Mouse (Mus musculus): ENCODE results near the gene Filip1l.

Filip1l gene

GRCm38 (mm10) chr16:57398387-57399214 lies 45.7 kb downstream of the Filip1l start:
- peak; percentile 45 to 82 for DNase-seq (ENCODE audit: low spot score in 2 of 2)

GRCm38 (mm10) chr16:57399566-57399965 lies 46.7 kb downstream of the Filip1l start:
- no peak for DNase-seq (ENCODE audit: low spot score in 2 of 2)

- no peak for DNase-seq (ENCODE audit: low spot score in 2 of 2)
These were observed 48.8 kb downstream of the Filip1l start for GRCm38 (mm10) chr16:57401702-57402101.

DNA sequence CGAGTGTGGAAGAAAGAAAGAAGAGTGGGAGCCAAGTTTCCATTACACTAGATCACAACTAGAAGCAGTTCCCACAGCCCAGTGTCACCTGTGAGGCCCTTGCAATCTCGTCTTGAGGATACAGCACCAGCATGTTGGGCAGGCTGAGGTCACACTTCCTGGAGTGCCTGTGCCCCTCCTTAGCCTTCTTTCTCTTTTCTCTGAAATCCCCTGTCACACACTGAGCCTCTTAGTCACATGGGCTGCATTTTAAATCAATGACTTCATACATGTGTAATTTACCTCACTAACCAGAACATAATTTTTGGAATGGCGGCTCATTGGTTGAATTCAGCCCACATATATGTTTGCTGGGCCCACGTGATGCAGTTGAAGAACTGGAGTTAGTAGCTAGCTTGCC lies 50.0 kb downstream of the Filip1l start:
- no peak for DNase-seq (ENCODE audit: low spot score in 2 of 2)

GRCm38 (mm10) chr16:57403825-57404224 lies 50.9 kb downstream of the Filip1l start:
- DNase-seq (ENCODE audit: low spot score in 2 of 2): no peak

DNA sequence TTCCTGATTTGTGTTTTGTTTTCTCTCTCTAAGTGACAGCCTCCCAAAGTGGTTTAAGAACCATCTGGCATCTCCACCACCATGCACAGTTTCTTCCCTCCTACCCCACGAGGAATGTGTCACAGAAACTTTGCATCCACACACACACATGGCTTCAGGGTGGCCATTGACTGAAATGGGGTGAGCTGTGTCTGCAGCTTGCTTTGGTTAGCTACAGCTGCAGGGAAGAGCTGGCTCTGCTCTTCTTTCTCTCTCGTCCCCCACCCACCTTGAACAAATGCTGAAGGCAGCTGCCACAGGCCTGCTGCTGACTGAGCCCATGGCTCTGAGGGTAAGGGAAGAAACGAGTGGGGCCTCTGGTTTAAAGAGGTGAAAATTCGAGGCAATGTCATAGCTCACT lies 59.9 kb downstream of the Filip1l start:
- peak in 1 of 2 experiments; percentile 0 for DNase-seq (ENCODE audit: low spot score in 2 of 2)

DNA sequence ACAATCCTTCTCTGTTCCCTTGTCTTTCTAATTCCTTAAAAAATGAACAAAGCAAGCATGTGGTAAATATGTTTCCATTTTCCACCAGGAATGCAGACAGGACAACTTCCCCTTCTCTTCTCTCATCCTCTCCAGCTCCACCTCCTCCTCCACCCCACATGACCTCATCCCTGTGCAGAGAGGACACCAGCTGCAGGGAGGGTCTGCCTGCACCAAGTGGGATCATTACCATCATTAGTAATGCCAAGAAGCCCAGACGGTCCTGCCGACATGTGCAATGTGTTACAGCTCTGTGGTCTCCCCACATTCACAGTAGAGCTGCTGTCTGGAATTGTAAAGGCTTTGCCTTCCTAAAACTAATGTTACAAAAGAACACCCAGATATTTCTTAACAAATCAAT lies 63.2 kb downstream of the Filip1l start:
- no peak for DNase-seq (ENCODE audit: low spot score in 2 of 2)

DNA sequence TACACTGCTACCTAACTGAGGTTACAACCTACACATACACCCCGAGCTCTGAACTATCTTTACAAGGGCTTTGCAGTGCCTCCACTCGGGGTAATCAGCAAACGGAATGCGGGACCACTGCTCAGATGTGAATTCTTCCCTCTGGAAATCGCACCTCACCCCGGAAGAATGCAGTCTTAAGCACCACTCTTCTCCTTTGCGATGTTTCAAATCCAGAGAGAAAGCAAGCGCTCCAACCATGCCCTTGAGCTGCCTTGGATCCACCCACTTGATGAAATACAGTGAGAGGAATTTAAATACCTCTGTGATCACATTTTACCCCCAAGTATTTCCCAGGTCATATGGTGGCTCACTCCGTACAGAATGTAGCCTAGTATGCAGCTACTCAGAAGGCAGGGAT lies 64.1 kb downstream of the Filip1l start:
- no peak for DNase-seq (ENCODE audit: low spot score in 2 of 2)

DNA sequence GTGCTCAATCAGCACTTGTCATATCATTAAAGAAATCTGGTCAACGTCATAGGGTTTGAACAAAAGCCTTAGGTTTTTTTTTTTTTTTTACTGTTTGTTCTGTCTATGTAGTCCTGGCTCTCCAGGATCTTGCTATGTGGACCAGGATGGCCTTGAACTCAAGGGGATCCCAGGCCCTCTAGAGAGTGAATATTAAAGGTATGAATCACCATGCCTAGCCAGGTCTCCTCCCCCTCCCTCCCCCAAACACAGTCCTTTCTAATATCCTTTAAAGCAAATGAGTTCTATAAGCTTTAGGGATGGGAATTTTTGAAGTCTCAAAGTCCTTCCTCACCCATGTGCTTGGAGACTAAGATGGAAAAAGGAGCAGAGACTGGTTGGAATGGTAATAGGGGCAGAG lies 65.1 kb downstream of the Filip1l start:
- DNase-seq (ENCODE audit: low spot score in 2 of 2): no peak

- no peak for DNase-seq (ENCODE audit: low spot score in 2 of 2)
These were observed 66.4 kb downstream of the Filip1l start for GRCm38 (mm10) chr16:57419332-57419731.

DNA sequence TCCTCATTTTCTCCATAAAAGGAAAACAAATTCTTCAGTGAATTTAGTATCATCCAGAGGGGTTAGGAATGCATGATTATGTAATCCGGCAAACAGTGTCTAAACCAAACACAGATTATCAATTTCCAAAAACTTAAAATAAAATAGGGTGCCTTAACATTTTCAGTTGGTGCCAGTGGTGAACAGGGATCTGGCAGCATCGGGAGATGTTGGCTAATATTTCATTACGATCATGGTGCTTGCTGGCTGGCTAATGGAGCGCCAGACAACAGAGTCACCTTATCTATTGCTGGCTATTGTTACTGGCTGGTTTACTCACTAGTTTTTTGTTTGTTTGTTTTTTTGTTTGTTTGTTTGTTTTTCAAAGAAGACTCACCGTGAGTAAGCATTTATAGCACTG lies 67.0 kb downstream of the Filip1l start:
- DNase-seq (ENCODE audit: low spot score in 2 of 2): no peak

DNA sequence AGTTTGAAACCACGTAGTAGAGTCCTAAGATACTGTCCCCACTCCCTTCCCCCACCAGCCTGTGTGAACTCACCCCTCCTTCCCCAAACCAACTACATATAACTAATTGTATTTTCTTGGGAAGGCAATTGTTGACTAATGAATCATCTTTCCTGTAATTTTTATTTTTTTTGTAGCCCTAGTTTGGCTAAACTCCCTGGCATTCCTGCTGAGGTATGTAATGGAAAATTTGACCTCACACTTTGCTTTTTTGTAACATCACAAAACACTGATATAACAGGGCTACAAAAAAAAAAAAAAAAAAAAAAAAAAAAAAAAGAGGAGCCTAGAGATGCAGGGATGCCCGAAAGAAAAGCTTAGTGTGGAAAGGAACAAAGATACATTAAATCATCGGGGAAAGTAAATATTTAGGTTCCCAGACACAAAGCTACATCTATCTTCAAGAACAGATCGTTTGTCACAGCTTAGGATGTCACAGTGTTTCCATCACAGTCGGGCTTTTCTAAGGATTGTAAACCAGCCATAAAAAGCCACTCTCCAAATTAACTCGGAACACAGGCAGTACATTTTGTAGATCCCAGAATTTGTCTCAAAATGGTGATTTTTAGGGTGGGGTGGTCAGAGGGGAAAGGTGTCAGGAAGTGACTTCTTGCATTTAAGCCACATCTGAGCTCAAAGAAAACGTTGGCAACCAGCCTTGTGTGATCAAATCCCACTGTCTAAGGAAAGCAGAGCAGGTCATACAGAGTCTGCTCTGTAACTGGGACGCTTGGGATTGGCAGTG lies 68.1 kb downstream of the Filip1l start:
- DNase-seq (ENCODE audit: low spot score in 2 of 2): no peak

- no peak for DNase-seq (ENCODE audit: low spot score in 2 of 2)
These were observed 69.0 kb downstream of the Filip1l start for GRCm38 (mm10) chr16:57421680-57422417.

DNA sequence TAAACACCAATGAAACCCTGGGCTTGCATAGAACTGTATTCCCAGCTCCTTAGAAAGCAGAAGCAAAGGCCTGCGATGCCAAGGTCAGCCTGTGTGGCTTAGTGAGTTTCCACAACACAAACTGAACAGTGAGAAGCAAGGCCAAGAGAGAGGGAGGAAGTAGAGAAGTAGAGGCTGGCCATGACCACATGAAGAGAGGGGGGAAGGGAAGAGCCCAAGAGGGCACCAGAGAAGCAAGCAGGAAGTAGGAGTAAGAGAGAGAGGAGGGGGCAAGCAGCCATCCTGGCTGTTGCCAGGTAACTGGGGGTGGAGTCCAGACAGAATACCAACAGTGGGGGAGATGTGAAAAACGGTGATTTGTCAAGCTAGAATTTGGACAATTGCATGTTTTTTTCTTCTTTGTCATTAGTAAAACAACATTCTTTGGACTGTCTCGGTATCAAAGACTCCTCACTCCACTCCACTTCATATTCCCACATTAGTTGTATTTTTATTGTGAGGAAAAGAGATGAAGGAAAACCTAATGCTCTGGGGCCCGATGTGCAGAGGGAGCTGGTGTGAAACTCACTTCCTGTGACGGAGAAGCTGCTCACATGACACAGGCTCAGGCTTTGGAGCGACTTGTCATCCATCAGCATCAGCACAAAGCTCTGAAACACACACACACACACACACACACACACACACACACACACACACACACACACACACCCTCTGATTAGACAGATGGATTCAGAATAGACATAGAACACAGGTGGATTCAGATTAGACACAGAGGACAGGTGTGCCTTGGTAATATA lies 70.3 kb downstream of the Filip1l start:
- DNase-seq (ENCODE audit: low spot score in 2 of 2): no peak

DNA sequence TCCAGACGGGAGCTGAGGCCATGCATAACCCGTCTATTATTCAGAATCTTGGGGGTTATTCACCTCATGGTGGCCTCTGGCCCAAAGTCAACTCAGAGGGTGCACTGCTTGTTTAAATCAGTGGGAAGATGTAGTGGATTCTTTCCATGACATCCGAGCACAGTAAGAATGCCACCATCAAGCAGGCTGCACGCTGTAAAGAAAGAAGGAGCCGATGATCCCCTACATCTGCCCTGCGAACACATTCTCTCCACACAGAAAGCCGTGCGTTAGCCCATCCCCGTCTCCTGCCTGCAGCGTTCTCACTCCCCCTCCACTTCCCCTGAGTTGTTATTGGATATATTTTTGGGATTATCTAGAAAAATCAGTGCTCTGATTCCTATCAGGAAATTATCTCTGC lies 73.8 kb downstream of the Filip1l start:
- no peak for DNase-seq (ENCODE audit: low spot score in 2 of 2)

DNA sequence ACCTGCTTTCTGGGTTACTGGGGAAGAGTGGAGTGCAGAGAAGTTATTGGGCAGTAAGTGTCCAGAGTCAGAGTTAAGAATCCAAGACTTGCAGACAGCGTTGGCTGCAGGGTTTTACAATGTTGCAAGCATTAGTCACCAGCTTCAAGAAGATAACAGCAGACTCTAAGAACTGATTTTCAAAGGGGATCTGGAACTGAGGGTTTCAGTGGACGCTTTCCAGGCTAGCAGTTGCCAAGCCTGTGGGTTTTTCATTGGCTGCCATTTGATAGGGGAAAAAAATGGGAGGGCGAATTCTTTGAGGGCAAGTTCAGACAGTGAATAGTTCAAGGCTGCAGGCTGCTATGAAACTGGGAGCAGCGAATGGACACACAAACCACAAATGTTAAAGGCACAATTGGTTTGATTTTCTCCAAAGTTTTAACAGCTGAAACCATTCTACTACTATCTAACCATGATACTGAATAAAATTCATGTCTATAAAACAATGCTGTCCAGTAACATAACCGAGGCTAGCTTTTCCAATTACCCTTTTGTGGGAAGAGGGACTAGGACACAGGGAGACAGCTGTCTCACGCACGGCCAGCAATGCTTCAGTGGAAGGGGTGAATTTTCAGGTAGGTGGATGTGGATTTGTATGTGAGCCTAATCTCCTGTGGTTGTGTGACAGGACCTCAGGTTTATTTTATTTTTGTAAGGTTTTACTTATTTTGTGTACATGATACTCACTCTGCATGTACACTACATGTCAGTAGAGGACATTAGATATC lies 74.8 kb downstream of the Filip1l start:
- DNase-seq (ENCODE audit: low spot score in 2 of 2): no peak

GRCm38 (mm10) chr16:57428977-57429376 lies 76.1 kb downstream of the Filip1l start:
- DNase-seq (ENCODE audit: low spot score in 2 of 2): no peak

DNA sequence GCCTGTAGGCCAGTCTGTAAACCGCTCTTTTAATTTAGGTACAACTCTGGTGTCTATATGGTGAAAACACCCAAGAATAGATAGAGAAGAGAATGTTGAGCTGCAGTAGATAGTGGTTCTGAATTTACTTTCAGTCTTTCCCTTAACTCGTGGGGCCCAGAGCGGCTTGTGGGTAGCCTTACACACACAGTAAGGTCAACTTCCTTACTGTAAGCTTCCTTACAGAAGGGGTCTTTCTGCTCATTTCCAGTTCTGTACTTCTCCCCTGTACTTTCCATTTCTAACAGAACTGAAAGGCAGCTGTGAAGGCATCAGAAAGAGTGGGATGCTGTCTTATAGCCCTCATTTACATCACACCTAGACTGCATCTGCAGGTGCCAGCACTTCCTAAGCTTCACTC lies 78.4 kb downstream of the Filip1l start:
- no peak for DNase-seq (ENCODE audit: low spot score in 2 of 2)

DNA sequence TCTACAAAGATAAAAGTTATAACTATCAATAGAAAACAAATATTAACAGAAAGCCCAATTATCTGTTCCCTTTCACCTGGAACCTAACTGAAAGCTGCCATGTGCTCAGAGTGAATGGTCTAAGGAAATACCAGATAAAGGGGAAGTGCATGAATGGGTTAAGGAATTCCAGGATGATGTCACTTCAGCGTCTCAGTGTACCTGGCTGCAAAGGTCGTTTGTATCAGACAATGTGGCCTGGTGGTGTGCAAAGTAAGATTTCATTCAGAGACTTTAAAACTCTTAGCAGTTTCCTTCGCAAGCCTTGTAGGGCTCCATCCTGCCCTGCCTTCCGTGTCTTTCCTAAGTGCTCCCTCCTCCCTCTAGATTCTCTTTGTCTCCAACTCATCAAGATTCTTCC lies 80.3 kb downstream of the Filip1l start:
- no peak for DNase-seq (ENCODE audit: low spot score in 2 of 2)

- no peak for DNase-seq (ENCODE audit: low spot score in 2 of 2)
These were observed 80.8 kb downstream of the Filip1l start for GRCm38 (mm10) chr16:57433671-57434070.

DNA sequence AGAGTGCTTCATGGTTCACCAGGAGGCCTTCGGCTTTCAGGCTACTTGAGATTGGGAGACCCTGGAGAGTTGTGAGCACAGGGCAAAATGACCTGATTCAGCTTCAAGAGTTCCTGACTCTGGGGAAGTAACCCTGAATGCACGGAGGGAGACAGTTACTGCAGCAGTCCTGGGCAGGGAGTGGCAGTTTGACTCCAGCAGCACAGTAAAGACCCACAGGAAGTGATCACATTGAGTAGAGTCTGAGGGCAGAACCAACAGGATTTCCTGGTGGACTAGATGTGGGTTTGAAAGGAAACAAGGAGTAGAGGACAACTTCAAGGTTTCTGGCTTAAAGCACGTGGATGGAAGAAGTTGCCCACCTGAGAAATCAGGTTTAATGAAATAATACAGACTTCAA lies 81.7 kb downstream of the Filip1l start:
- DNase-seq (ENCODE audit: low spot score in 2 of 2): no peak

Data from spleen, postnatal 4 days (tissue).